Mouse (Mus musculus): Measurements from ENCODE around the gene Jazf1.

Jazf1 gene

GRCm38 (mm10) chr6:52795029-52795841, 273.2 kb downstream of the Jazf1 start:
- peak in 1 of 2 experiments; percentile 29 for DNase-seq

- no peak for DNase-seq
Observed at GRCm38 (mm10) chr6:52792455-52792854, 276.0 kb downstream of the Jazf1 start.

GRCm38 (mm10) chr6:52790781-52791180, 277.6 kb downstream of the Jazf1 start:
- DNase-seq, result no peak

GRCm38 (mm10) chr6:52790316-52790715, 278.1 kb downstream of the Jazf1 start:
- DNase-seq, result no peak

GRCm38 (mm10) chr6:52779546-52779945, 288.9 kb downstream of the Jazf1 start:
- DNase-seq, result no peak

GRCm38 (mm10) chr6:52778523-52778922, 289.9 kb downstream of the Jazf1 start:
- DNase-seq, result no peak

GRCm38 (mm10) chr6:52777034-52777433, 291.4 kb downstream of the Jazf1 start:
- DNase-seq, result no peak

- DNase-seq, result no peak
Observed at GRCm38 (mm10) chr6:52775956-52776355, 292.5 kb downstream of the Jazf1 start.

- no peak for DNase-seq
Observed at GRCm38 (mm10) chr6:52775350-52775749, 293.1 kb downstream of the Jazf1 start.

- DNase-seq, result no peak
Observed at GRCm38 (mm10) chr6:52773132-52773531, 295.3 kb downstream of the Jazf1 start.

GRCm38 (mm10) chr6:52770789-52771188, 297.6 kb downstream of the Jazf1 start:
- DNase-seq, result no peak

GRCm38 (mm10) chr6:52765206-52765605, 303.2 kb downstream of the Jazf1 start:
- no peak for DNase-seq

GRCm38 (mm10) chr6:52752832-52753231, 315.6 kb downstream of the Jazf1 start:
- no peak for DNase-seq

GRCm38 (mm10) chr6:52734630-52735029, 333.8 kb downstream of the Jazf1 start:
- DNase-seq, result no peak

GRCm38 (mm10) chr6:52730338-52730737, 338.1 kb downstream of the Jazf1 start:
- DNase-seq, result no peak

GRCm38 (mm10) chr6:52724805-52725439, 343.5 kb downstream of the Jazf1 start:
- peak; percentile 55 to 80 for DNase-seq

All from kidney, postnatal 36 days (tissue).